Mouse (Mus musculus) liver, adult (tissue): ENCODE measurements around the gene Kcnma1.

Experiments
- GATA4 ChIP-seq: IDR thresholded peaks from 2 replicates; pipeline ENCODE4 v1.6.1; 2014; ENCODE audit warnings: mild to moderate bottlenecking, low read length; ENCODE audit not compliant: insufficient replicate concordance

Kcnma1 gene

DNA sequence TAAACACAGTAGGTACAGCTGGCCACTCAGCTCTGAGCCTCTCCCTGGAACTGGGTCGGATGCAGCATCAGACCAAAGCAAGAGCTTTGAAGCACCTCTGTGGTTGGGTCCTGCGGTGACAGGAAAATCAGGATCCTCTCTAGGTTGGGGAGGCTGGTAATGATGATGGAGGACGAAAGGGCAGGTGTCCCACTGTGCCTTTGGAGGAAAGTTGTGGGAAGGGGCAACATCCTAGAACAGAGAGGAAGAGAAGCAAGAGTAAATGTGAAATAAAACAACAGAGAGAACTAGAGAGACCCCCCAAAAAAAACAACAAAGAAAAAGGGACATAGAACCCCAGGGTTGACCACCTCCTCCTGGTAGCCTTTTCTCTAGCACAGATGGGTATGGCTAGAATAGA is at the start of gene Kcnma1:
TSS of gene Kcnma1 (minus strand) at position 101 of the 400 bp plus-strand sequence.
- no peak for TF ChIP-seq GATA4

DNA sequence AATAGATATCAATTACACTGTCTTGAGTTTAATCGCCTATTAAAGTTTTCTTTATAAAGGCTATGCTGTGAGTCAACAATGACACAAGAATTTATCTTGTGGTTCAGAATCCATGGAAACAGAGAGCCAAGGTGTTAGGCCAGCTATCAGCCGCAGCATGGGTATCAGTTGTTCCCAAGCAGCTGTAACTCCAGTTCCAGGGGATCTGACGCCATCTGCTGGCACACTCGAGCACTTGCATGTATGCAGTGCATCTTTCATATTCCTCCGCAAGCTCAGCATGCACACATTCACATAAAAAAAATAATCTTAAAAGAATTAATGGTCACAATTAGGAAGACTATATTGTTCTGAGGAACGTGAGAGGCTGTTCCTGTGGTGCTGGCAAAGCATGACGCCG is 45.5 kb upstream of the Kcnma1 start:
- no peak for TF ChIP-seq GATA4

DNA sequence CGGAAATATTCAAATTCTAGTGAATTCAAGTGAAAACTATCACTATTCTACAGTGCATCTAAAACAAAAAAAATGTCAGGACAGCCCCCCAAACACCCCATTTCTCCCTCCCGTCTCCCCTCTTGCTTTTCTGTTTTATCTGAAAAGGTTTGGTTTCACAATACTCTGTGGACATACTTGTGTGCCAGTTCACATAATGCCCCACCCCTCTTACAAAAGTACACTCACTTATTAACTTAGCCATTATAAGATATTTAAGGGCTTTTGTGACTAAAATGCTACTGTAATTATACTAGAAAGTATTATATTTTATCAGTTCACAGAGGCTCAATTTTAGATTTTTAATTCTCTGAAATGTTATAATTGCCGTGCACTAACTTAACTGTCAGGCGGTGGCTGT is 45.0 kb upstream of the Kcnma1 start:
- TF ChIP-seq GATA4: no peak

DNA sequence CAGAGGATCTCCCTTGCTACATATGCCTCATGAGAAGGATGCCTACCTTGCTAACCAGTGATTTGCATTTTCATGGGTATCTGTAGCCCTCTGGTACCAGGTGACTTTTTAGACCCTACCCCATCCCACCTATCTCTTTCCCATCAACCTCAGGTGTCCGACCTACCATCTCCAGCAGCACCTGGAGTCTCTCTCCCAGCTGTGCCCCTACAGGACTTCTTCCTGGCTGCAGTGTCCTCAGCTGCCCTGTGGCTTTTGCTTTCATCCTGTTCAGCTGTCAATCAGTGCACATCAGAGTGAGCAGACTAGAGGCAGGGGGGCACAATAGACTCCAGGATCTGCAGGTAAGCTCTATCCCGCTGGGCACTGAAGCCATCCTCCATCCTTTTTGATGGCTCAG is 37.5 kb upstream of the Kcnma1 start:
- no peak for TF ChIP-seq GATA4

DNA sequence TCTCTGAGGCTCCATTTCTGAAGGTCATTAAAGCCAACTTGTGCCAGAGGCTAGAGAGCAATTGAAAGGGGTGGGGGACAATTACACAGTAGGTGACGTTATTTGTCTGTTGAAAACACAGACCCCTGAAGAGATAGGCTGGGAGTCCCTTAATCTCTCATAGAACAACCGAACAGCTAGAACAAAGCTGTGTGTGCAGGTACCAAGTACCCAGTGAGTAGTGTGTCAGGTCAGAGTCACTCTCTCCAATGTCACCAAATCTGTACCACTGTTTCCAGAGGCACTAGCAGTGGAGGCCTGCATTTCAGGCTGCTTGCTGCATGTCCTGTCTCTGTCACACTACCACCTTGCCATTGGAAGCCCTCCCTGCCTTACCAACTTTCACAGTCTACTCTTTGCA is 22.3 kb upstream of the Kcnma1 start:
- no peak for TF ChIP-seq GATA4

DNA sequence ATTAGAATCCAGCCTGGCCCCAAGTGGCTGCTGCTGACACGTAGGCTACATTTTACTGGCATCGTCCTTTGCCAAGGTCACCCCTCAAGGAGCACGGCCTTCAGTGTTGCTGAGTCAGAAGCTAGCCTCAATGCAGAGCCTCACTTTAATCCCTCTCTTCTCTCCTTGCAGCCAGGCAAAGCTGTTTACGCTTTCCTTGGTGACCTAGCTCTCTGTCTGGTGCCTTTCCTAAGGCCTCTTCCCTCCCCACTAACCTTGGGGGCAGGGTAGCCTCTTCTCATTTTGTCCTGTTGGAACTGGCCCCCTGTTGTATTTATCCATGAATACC is 21.9 kb upstream of the Kcnma1 start:
- TF ChIP-seq GATA4: no peak

DNA sequence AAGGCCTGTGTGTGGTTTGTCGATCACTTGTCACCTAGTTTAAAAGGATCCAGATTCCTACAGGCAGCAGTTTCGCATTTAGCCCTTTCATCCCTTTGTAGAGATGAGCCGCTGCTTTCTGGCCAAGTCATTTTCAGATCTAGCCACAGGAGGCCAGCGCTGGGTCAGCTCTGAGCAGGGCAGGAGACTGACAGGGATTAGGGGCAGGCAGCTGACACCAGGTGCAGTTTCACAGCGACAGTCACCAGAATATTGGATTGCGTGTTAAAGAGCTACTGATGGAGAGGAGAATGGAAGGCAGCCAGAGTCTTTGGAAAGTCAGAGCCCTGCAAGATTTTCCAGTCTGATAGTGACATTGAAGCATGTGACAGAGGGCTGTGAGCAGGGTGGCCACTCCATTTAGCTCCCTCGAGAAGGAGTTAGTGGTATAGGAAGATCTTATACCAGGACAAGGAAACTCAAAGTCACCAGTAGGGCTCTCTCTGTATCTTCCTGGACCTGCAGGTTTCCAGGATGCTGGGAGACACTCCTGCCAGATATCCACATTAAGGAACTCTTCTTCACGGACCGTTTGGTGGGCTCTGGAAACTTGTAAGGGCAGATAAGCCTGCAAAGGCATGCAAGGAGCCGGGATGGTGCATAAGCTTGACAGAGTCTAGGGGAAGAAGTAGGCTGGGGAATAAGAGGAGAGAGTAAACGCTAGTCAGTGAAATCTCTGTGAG is 21.4 kb upstream of the Kcnma1 start:
- TF ChIP-seq GATA4: no peak

DNA sequence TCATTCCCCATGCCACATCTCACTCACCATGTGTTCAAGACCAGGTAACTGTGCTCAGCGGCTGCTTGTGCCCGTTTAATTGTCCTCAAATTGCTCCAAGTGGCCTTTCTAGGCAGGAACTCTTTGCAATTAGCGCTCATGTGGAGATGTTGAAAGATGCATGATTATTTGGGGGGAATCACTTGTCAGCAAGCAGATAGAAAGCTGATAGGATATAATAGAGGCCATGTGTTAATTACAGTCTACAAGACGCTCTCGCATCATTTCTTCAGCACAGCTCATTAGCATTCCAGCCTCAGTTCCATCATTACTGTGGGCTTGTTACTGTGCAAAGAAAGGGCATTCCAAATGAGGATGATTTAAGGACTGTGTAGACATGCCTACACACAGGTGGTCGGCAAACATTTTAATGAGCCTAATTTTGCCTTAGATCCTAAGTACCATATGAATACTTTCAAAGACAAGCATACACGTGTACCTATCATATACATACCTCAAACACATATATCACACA is 18.6 kb upstream of the Kcnma1 start:
- TF ChIP-seq GATA4: no peak

DNA sequence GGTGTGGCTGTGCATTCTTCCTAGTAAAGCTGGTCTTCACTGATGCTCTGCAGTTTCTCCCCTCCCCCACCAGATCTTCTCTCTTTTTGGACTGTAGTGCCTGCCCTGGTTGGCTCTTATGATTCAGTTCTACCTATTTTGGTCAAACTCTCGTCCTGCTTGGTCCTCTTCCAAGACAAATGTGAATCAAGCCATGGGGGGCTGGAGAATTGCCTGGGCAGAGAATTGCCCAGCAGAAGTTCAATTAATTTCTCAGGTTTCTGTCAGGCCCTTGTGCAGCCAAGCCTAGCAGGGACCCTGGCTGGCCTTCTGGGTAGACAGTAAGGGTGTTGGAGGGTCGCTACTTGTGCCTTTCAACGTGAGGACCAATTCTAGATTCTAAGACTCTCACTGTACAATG is 17.9 kb upstream of the Kcnma1 start:
- no peak for TF ChIP-seq GATA4

DNA sequence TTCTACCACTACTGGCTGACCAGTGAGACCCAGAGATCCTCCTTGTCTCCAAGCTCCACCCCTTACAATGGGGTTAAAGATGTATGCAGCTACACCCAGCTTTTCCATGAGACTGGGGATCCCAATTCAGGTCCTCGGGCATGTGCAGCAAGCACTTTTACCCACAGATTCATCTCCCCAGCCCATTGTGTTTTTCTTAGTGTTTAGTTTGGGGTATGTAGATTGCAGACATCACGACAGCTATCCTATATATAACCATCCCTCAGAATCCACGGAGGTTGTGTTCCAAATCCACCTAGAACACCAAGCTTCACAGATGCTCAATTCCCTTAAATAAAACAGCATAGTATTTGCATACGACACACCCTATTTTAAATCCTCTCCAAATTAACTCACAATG is 6.4 kb upstream of the Kcnma1 start:
- TF ChIP-seq GATA4: no peak

DNA sequence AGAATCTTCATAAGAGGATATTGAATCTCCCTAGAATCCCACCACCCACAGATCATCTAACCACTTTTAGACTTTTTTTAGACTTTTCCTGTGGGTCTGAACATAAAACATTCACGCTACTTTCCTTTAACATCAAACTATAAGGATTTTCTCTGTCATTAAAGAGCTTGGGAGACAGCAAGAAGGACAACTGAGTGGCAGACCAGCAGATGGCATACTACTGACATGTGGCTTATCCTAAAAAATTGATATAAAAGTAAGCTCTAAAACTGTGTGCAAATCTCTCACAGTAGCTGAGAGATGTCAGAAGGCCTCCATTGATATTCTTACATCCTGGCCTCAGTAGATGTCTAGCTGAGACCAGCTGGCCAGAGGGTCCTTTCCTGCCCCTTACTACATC is 4.3 kb downstream of the Kcnma1 start:
- TF ChIP-seq GATA4: no peak

DNA sequence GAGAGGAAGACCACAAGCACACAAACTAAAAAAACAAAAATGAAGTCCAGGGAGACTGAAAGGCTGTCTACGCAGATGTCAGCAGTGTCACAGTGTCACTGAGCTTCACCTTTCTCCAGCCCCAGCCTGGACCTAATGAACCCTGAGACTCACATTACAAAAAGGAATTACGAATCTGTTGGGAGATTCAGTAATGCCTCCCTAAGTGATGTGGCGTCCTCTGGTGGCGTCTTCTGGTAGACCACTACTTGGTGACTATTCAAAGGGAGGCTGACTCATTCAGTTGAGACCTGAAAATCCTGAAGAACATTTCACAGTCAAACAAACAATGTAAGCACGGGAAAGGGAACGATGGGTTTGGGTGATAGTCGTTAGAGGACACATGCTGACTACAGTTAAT is 6.0 kb downstream of the Kcnma1 start:
- TF ChIP-seq GATA4: no peak

DNA sequence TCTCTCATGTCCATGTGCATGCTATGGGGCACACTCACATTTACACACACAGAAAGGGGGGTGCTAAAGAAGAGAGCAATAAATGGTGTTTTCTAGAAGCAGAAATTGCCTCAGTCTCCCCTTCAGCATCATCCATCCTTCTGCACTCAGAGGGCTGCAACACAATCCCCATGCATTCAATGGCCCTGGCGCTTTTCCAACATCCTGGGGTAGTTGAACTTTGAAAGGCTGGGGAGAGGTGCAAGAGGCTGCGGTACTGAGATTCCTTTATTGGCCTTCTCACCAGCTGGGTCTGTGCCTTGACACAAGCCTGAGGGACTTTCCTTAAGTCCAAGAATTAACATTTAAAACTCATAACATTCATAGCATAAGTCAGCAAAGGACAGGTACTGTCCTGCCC is 8.0 kb downstream of the Kcnma1 start:
- TF ChIP-seq GATA4: no peak

DNA sequence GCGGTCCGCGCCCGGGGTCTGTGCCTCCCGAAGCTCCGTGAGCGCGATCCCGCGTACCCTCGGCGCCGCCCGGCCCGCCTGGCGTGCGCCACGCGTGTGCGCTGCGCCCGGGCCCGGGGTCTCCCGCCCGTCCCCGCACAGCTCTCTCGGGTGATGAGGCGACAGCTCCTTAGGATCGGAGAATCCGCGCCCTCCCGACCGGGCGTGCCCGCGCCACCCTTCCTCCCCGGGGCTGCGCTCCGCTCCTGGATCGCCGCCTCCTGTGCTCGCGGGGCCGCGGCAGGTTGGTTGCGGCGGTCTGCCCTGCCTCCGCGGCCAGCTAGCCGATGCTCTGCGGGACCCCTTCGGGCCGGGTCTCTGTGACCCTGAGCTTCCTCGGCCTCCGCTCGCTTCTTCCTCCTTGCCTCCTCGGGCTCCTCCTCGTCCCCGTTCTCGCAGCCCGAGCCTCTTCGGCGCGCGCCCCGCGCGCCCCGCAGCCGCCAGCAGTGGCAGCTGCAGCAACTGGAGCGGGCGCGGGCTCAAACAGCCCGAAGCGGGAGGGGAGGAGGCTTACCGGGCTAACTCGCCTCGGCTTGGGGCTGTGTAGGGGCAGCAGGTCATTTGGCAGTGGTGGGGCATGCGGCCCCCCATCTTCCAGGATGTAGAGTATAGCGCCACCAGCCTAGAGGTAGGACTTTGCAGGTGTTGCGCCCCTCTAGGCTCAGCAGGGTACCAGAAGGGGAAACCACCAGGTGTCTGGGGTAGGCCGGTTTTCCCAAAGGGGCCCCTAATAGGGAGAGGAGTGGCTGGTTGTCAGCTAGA is 9.6 kb downstream of the Kcnma1 start:
- TF ChIP-seq GATA4: no peak

DNA sequence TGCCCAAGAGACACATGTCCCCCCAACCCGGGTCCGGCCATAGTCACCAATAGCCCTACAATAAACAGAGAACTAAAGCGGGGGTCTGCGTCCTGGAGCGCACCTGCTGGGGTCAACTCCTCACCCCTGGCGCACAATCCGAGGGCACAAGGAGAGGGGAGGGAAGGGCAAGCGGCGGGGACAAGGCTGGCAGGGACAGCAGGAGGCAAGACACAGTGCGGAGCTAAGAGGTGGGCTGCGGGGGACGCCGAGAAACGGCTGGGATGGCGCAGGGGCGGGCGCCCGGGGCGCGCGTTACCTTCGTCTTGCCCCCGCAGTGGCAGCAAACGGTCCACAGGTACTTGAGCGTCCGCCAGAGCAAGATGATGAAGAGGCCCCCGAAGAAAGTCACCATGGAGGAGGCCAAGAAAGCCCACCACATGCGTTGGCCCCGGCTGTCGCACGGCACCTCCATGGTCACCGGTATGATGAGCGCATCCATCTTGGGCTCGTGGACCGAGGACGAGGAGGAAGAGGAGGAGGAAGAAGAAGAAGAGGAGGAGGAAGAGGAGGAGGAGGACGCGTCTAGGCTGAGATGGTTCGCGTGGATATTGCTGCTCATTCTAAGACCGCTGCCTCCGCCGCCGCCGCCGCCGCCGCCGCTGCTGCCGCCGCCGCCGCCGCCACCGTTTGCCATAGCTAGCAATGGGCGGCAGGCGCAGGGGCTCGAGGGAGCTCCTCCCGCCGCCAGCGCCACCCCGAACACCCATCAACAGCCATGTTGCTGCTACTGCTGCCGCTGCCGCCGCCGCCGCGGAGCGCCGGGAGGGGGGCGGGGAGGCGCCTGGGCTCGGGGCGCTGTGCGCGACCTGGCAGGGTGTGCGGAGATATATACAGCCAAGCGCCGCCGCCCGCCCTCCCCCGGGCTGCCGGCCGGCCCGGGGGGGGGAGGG is 10.6 kb downstream of the Kcnma1 start:
- no peak for TF ChIP-seq GATA4
